Mouse (Mus musculus) bone marrow macrophage, adult 2 months (primary cell): ENCODE measurements around the gene Rxra.

Experiments
- CTCF ChIP-seq: IDR thresholded peaks from 2 replicates; pipeline ENCODE4 v1.5.1; 2012; ENCODE audit warnings: low read depth, mild to moderate bottlenecking, low read length, moderate library complexity
- POLR2A ChIP-seq: IDR thresholded peaks from 2 replicates; pipeline ENCODE4 v1.6.1; 2012; ENCODE audit warnings: mild to moderate bottlenecking, low read depth, low read length, borderline replicate concordance

GRCm38 (mm10) chr2:27799018-27799417 lies 122.8 kb downstream of the Rxra start:
- TF ChIP-seq CTCF (no peak), POLR2A (no peak)
